Mouse (Mus musculus): ENCODE data around the gene Nfib. TPM values are rescaled to one million over a fixed set of nuclear protein-coding genes. Genes with fewer than 3 reads are reported as not detected.

The Nfib gene
- polyA plus RNA-seq, 1 experiment, result 4.1 TPM

- no peak overlapping the region for H3K4me3 ChIP-seq (replicated peaks; ENCODE audit: control insufficient read depth, low read depth, low read length)
- H3K27ac ChIP-seq (ENCODE audit: control insufficient read depth, insufficient read depth, low read depth, low read length, poor library complexity), result no peak overlapping the region
- WGBS, result 16% methylated on average over 17 of the region's 17 CpGs
- H3K4me1 ChIP-seq (ENCODE audit: control insufficient read depth, insufficient read depth, low read length), result no peaks in the 10 kb centered on the region
- no peak for TF ChIP-seq POLR2A (IDR thresholded peaks at IDR 0.05; ENCODE audit: borderline replicate concordance, control insufficient read depth, low read depth, low read length)
- TF ChIP-seq CTCF (IDR thresholded peaks at IDR 0.05; ENCODE audit: control insufficient read depth, insufficient read depth, low read length), result no peak
Observed at GRCm38 (mm10) chr4:82304148-82304871, 401.2 kb downstream of the Nfib start.

GRCm38 (mm10) chr4:82303362-82303900, 402.1 kb downstream of the Nfib start:
- H3K4me1 ChIP-seq (ENCODE audit: control insufficient read depth, insufficient read depth, low read length), result no peaks in the 10 kb centered on the region
- WGBS, result 79% methylated on average over 3 of the region's 3 CpGs
- TF ChIP-seq POLR2A (IDR thresholded peaks at IDR 0.05; ENCODE audit: borderline replicate concordance, control insufficient read depth, low read depth, low read length) (no peak), CTCF (IDR thresholded peaks at IDR 0.05; ENCODE audit: control insufficient read depth, insufficient read depth, low read length) (no peak)
- H3K4me3 ChIP-seq (replicated peaks; ENCODE audit: control insufficient read depth, low read depth, low read length), result no peak overlapping the region
- no peak overlapping the region for H3K27ac ChIP-seq (ENCODE audit: control insufficient read depth, insufficient read depth, low read depth, low read length, poor library complexity)

GRCm38 (mm10) chr4:82302901-82303300, 402.6 kb downstream of the Nfib start:
- TF ChIP-seq POLR2A (IDR thresholded peaks at IDR 0.05; ENCODE audit: borderline replicate concordance, control insufficient read depth, low read depth, low read length) (no peak), CTCF (IDR thresholded peaks at IDR 0.05; ENCODE audit: control insufficient read depth, insufficient read depth, low read length) (no peak)
- no peak overlapping the region for H3K27ac ChIP-seq (ENCODE audit: control insufficient read depth, insufficient read depth, low read depth, low read length, poor library complexity)
- no peak overlapping the region for H3K4me3 ChIP-seq (replicated peaks; ENCODE audit: control insufficient read depth, low read depth, low read length)
- WGBS, result 82% methylated on average over 6 of the region's 6 CpGs
- no peaks in the 10 kb centered on the region for H3K4me1 ChIP-seq (ENCODE audit: control insufficient read depth, insufficient read depth, low read length)

GRCm38 (mm10) chr4:82298606-82299005, 406.9 kb downstream of the Nfib start:
- 52% methylated on average over 1 of the region's 1 CpGs for WGBS
- Histone ChIP-seq H3K4me1 (ENCODE audit: control insufficient read depth, insufficient read depth, low read length) (no peaks in the 10 kb centered on the region), H3K27ac (ENCODE audit: control insufficient read depth, insufficient read depth, low read depth, low read length, poor library complexity) (no peak overlapping the region), H3K4me3 (replicated peaks; ENCODE audit: control insufficient read depth, low read depth, low read length) (no peak overlapping the region)
- TF ChIP-seq CTCF (IDR thresholded peaks at IDR 0.05; ENCODE audit: control insufficient read depth, insufficient read depth, low read length) (no peak), POLR2A (IDR thresholded peaks at IDR 0.05; ENCODE audit: borderline replicate concordance, control insufficient read depth, low read depth, low read length) (no peak)

- Histone ChIP-seq H3K27ac (ENCODE audit: control insufficient read depth, insufficient read depth, low read depth, low read length, poor library complexity) (no peak overlapping the region), H3K4me3 (replicated peaks; ENCODE audit: control insufficient read depth, low read depth, low read length) (no peak overlapping the region), H3K4me1 (ENCODE audit: control insufficient read depth, insufficient read depth, low read length) (no peaks in the 10 kb centered on the region)
- no peak for TF ChIP-seq POLR2A (IDR thresholded peaks at IDR 0.05; ENCODE audit: borderline replicate concordance, control insufficient read depth, low read depth, low read length)
- TF ChIP-seq CTCF (IDR thresholded peaks at IDR 0.05; ENCODE audit: control insufficient read depth, insufficient read depth, low read length), result no peak
- 80% methylated on average over 2 of the region's 2 CpGs for WGBS
Observed at GRCm38 (mm10) chr4:82297562-82297961, 408.0 kb downstream of the Nfib start.

GRCm38 (mm10) chr4:82294066-82294465, 411.5 kb downstream of the Nfib start:
- Histone ChIP-seq H3K27ac (ENCODE audit: control insufficient read depth, insufficient read depth, low read depth, low read length, poor library complexity) (no peak overlapping the region), H3K4me1 (ENCODE audit: control insufficient read depth, insufficient read depth, low read length) (no peaks in the 10 kb centered on the region), H3K4me3 (replicated peaks; ENCODE audit: control insufficient read depth, low read depth, low read length) (no peak overlapping the region)
- WGBS, result 78% methylated on average over 1 of the region's 1 CpGs
- no peak for TF ChIP-seq CTCF (IDR thresholded peaks at IDR 0.05; ENCODE audit: control insufficient read depth, insufficient read depth, low read length)
- TF ChIP-seq POLR2A (IDR thresholded peaks at IDR 0.05; ENCODE audit: borderline replicate concordance, control insufficient read depth, low read depth, low read length), result no peak

GRCm38 (mm10) chr4:82291174-82291847, 414.2 kb downstream of the Nfib start:
- H3K4me1 ChIP-seq (ENCODE audit: control insufficient read depth, insufficient read depth, low read length), result no peaks in the 10 kb centered on the region
- no peak overlapping the region for H3K4me3 ChIP-seq (replicated peaks; ENCODE audit: control insufficient read depth, low read depth, low read length)
- H3K27ac ChIP-seq (ENCODE audit: control insufficient read depth, insufficient read depth, low read depth, low read length, poor library complexity), result no peak overlapping the region
- no peak for TF ChIP-seq POLR2A (IDR thresholded peaks at IDR 0.05; ENCODE audit: borderline replicate concordance, control insufficient read depth, low read depth, low read length)
- TF ChIP-seq CTCF (IDR thresholded peaks at IDR 0.05; ENCODE audit: control insufficient read depth, insufficient read depth, low read length), result no peak
- 63% methylated on average over 4 of the region's 4 CpGs for WGBS

- 75% methylated on average over 9 of the region's 9 CpGs for WGBS
- Histone ChIP-seq H3K4me1 (ENCODE audit: control insufficient read depth, insufficient read depth, low read length) (no peaks in the 10 kb centered on the region), H3K27ac (ENCODE audit: control insufficient read depth, insufficient read depth, low read depth, low read length, poor library complexity) (no peak overlapping the region), H3K4me3 (replicated peaks; ENCODE audit: control insufficient read depth, low read depth, low read length) (no peak overlapping the region)
- no peak for TF ChIP-seq CTCF (IDR thresholded peaks at IDR 0.05; ENCODE audit: control insufficient read depth, insufficient read depth, low read length)
- TF ChIP-seq POLR2A (IDR thresholded peaks at IDR 0.05; ENCODE audit: borderline replicate concordance, control insufficient read depth, low read depth, low read length), result no peak
Observed at GRCm38 (mm10) chr4:82290623-82291022, 414.9 kb downstream of the Nfib start.

Measured in bone marrow, adult 2 months (tissue).